Mouse (Mus musculus) skeletal muscle tissue, postnatal 0 days (tissue): ENCODE data around the gene Gtf3a. TPM values are rescaled to one million over a fixed set of nuclear protein-coding genes. Genes with fewer than 3 reads are reported as not detected.

ENCODE experiments used
- polyA plus RNA-seq: library from polyadenylated mRNA; unstranded; fragments of >200 nt; fragmentation: Nextera tagmentation; extraction: Ambion mirVana; gene quantifications from 2 replicates; pipeline ENCODE4 v1.2.1, GENCODE M21; 2015

Gtf3a gene
- 58.0 and 64.6 TPM in 2 replicates for polyA plus RNA-seq

GRCm38 (mm10) chr5:146948508-146949088 is at the start of gene Gtf3a:
Gene Gtf3a, plus strand, starts transcription at chr5:146948657.

GRCm38 (mm10) chr5:146963118-146963936 is 14.9 kb downstream of the Gtf3a start, which contains the start of gene Mtif3:
Gene Mtif3, minus strand, starts transcription at chr5:146963800.

Other genes with a start within 250 kb of the Gtf3a start
- 7.5 and 7.8 TPM in 2 replicates for gene Usp12, start 153.7 kb upstream of the Gtf3a start, polyA plus RNA-seq
- 349 and 357 TPM in 2 replicates for gene Rpl21, start 115.8 kb upstream of the Gtf3a start, polyA plus RNA-seq
- 8.3 and 9.6 TPM in 2 replicates for gene Rasl11a, start 103.6 kb upstream of the Gtf3a start, polyA plus RNA-seq
- gene Mtif3, start 15.1 kb downstream of the Gtf3a start, polyA plus RNA-seq: 22.2 and 27.0 TPM in 2 replicates
- gene Lnx2, start 127.9 kb downstream of the Gtf3a start, polyA plus RNA-seq: 3.6 and 4.5 TPM in 2 replicates
- 105 and 109 TPM in 2 replicates for gene Polr1d, start 128.4 kb downstream of the Gtf3a start, polyA plus RNA-seq
- not detected in 2 replicates for gene Gsx1, start 240.0 kb downstream of the Gtf3a start, polyA plus RNA-seq